Mouse (Mus musculus) intestine, embryonic 15.5 days (tissue): ENCODE measurements at regions not wholly inside any gene's neighbourhood (a gene's known extent, or its start where the extent isn't known, plus 50 kb on each side); places are given as distances from the start of the nearest gene placed in this dataset.
"Not testable (repeated sequence)": the region's sequence is repeated elsewhere in the genome, so short reads cannot be mapped to it uniquely, and the experiment has no call there.

Source experiments
- ATAC-seq: fragments of 200-750 bp; cut with Nextera tagmentation; 2 replicates; pipeline ENCODE4 v1.8.0; 2017; ENCODE audit warnings: moderate TSS enrichment, moderate library complexity
- H3K27ac ChIP-seq: fragments of 300-500 bp; sonication (generic); 2 replicates; pipeline ENCODE4 v1.5.1; 2015; ENCODE audit warnings: mild to moderate bottlenecking, inconsistent platforms
- H3K27me3 ChIP-seq: fragments of 300-500 bp; sonication (generic); replicated peaks from 2 replicates; pipeline ENCODE4 v1.6.1; 2015; ENCODE audit warnings: inconsistent platforms
- H3K36me3 ChIP-seq: fragments of 300-500 bp; sonication (generic); 2 replicates; pipeline ENCODE4 v1.6.1; 2015; ENCODE audit warnings: inconsistent platforms
- H3K4me1 ChIP-seq: fragments of 300-500 bp; sonication (generic); replicated peaks from 2 replicates; pipeline ENCODE4 v1.6.1; 2015; ENCODE audit warnings: inconsistent platforms
- H3K4me2 ChIP-seq: fragments of 300-500 bp; sonication (generic); replicated peaks from 2 replicates; pipeline ENCODE4 v1.6.1; 2015; ENCODE audit warnings: mild to moderate bottlenecking, inconsistent platforms
- H3K4me3 ChIP-seq: fragments of 300-500 bp; sonication (generic); replicated peaks from 2 replicates; pipeline ENCODE4 v1.5.1; 2015; ENCODE audit warnings: inconsistent platforms
- H3K9ac ChIP-seq: fragments of 300-500 bp; sonication (generic); 2 replicates; pipeline ENCODE4 v1.6.1; 2015; ENCODE audit warnings: inconsistent platforms
- H3K9me3 ChIP-seq: fragments of 300-500 bp; sonication (generic); 2 replicates; pipeline ENCODE4 v1.6.1; 2016; ENCODE audit warnings: inconsistent platforms
- WGBS: fragments of 180-500 bp; shearing (Covaris S2); methylation state at CpG from one replicate; pipeline ENCODE4 v1.1.7; 2015; 5-methylcytosine and 5-hydroxymethylcytosine counted together

GRCm38 (mm10) chr9:72192953-72193337 is 81.3 kb upstream of the Tcf12 start:
- H3K36me3 ChIP-seq, ATAC-seq, H3K9ac ChIP-seq, H3K4me3 ChIP-seq, H3K4me1 ChIP-seq, H3K9me3 ChIP-seq, H3K27me3 ChIP-seq, H3K4me2 ChIP-seq, H3K27ac ChIP-seq: not testable (repeated sequence)
- 84% methylated on average over 1 of the region's 1 CpGs for WGBS

GRCm38 (mm10) chr9:72195348-72195747 is 79.3 kb upstream of the Zfp280d start:
- no peaks in the 10 kb centered on the region for H3K4me1 ChIP-seq
- no peak overlapping the region for H3K4me3 ChIP-seq
- H3K36me3 ChIP-seq: no peaks in the 10 kb centered on the region
- H3K27me3 ChIP-seq: no peaks in the 10 kb centered on the region
- no peak for ATAC-seq
- no peak overlapping the region for H3K4me2 ChIP-seq
- 64% methylated on average over 3 of the region's 3 CpGs for WGBS
- no peak overlapping the region for H3K9ac ChIP-seq
- H3K9me3 ChIP-seq: no peaks in the 10 kb centered on the region
- no peak overlapping the region for H3K27ac ChIP-seq

GRCm38 (mm10) chr9:72196626-72197330 is 77.9 kb upstream of the Zfp280d start:
- WGBS: 78% methylated on average over 10 of the region's 10 CpGs

GRCm38 (mm10) chr9:72197331-72197732 is 77.3 kb upstream of the Zfp280d start:
- H3K9ac ChIP-seq: no peak overlapping the region
- no peak overlapping the region for H3K27ac ChIP-seq
- H3K4me2 ChIP-seq: no peak overlapping the region
- no peak overlapping the region for H3K4me3 ChIP-seq
- no peak for ATAC-seq
- no peaks in the 10 kb centered on the region for H3K9me3 ChIP-seq
- 82% methylated on average over 11 of the region's 11 CpGs for WGBS
- no peaks in the 10 kb centered on the region for H3K36me3 ChIP-seq
- H3K27me3 ChIP-seq: no peaks in the 10 kb centered on the region
- H3K4me1 ChIP-seq: no peaks in the 10 kb centered on the region

More at GRCm38 (mm10) chr9:72196626-72197330, 77.9 kb upstream of the Zfp280d start:
- no peak overlapping the region for H3K27ac ChIP-seq
- H3K36me3 ChIP-seq: no peaks in the 10 kb centered on the region
- no peak overlapping the region for H3K4me3 ChIP-seq
- no peak overlapping the region for H3K9ac ChIP-seq
- H3K4me2 ChIP-seq: no peak overlapping the region
- H3K4me1 ChIP-seq: no peaks in the 10 kb centered on the region
- no peaks in the 10 kb centered on the region for H3K27me3 ChIP-seq
- no peaks in the 10 kb centered on the region for H3K9me3 ChIP-seq
- no peak for ATAC-seq

GRCm38 (mm10) chr9:72198976-72199375 is 75.7 kb upstream of the Zfp280d start:
- no peak for ATAC-seq
- H3K4me2 ChIP-seq: no peak overlapping the region
- no peaks in the 10 kb centered on the region for H3K4me1 ChIP-seq
- no peaks in the 10 kb centered on the region for H3K27me3 ChIP-seq
- no peak overlapping the region for H3K27ac ChIP-seq
- no peak overlapping the region for H3K9ac ChIP-seq
- no peaks in the 10 kb centered on the region for H3K36me3 ChIP-seq
- H3K4me3 ChIP-seq: no peak overlapping the region
- H3K9me3 ChIP-seq: no peaks in the 10 kb centered on the region
- WGBS: 95% methylated on average over 5 of the region's 5 CpGs

GRCm38 (mm10) chr9:72204357-72204905 is 70.2 kb upstream of the Zfp280d start:
- no peaks in the 10 kb centered on the region for H3K36me3 ChIP-seq
- no peak overlapping the region for H3K27ac ChIP-seq
- H3K9me3 ChIP-seq: no peaks in the 10 kb centered on the region
- 93% methylated on average over 2 of the region's 2 CpGs for WGBS
- no peak for ATAC-seq
- no peak overlapping the region for H3K4me3 ChIP-seq
- no peaks in the 10 kb centered on the region for H3K27me3 ChIP-seq
- H3K4me1 ChIP-seq: no peaks in the 10 kb centered on the region
- no peak overlapping the region for H3K4me2 ChIP-seq
- H3K9ac ChIP-seq: no peak overlapping the region

- H3K27me3 ChIP-seq: no peaks in the 10 kb centered on the region
- H3K9me3 ChIP-seq: no peaks in the 10 kb centered on the region
- no peak overlapping the region for H3K4me3 ChIP-seq
- no peaks in the 10 kb centered on the region for H3K36me3 ChIP-seq
- no peak overlapping the region for H3K4me2 ChIP-seq
- no peak overlapping the region for H3K27ac ChIP-seq
- no peak for ATAC-seq
- H3K9ac ChIP-seq: no peak overlapping the region
- 66% methylated on average over 7 of the region's 7 CpGs for WGBS
- no peaks in the 10 kb centered on the region for H3K4me1 ChIP-seq
Observed at GRCm38 (mm10) chr9:72205815-72206214, 68.8 kb upstream of the Zfp280d start.

- H3K9me3 ChIP-seq: no peaks in the 10 kb centered on the region
- H3K4me2 ChIP-seq: no peak overlapping the region
- H3K27ac ChIP-seq: no peak overlapping the region
- no peak overlapping the region for H3K9ac ChIP-seq
- H3K36me3 ChIP-seq: no peaks in the 10 kb centered on the region
- no peak for ATAC-seq
- no peaks in the 10 kb centered on the region for H3K27me3 ChIP-seq
- WGBS: 61% methylated on average over 2 of the region's 2 CpGs
- no peak overlapping the region for H3K4me3 ChIP-seq
- no peaks in the 10 kb centered on the region for H3K4me1 ChIP-seq
Observed at GRCm38 (mm10) chr9:72206911-72207310, 67.7 kb upstream of the Zfp280d start.

GRCm38 (mm10) chr9:72208296-72208695 is 66.4 kb upstream of the Zfp280d start:
- H3K4me3 ChIP-seq: no peak overlapping the region
- H3K4me1 ChIP-seq: no peaks in the 10 kb centered on the region
- H3K27me3 ChIP-seq: no peaks in the 10 kb centered on the region
- H3K4me2 ChIP-seq: no peak overlapping the region
- H3K9ac ChIP-seq: no peak overlapping the region
- no peak for ATAC-seq
- no peaks in the 10 kb centered on the region for H3K9me3 ChIP-seq
- no peaks in the 10 kb centered on the region for H3K36me3 ChIP-seq
- H3K27ac ChIP-seq: no peak overlapping the region
- 60% methylated on average over 7 of the region's 7 CpGs for WGBS

GRCm38 (mm10) chr9:72217296-72218028 is 57.2 kb upstream of the Zfp280d start:
- no peak overlapping the region for H3K27ac ChIP-seq
- H3K27me3 ChIP-seq: no peaks in the 10 kb centered on the region
- no peaks in the 10 kb centered on the region for H3K9me3 ChIP-seq
- no peak for ATAC-seq
- no peaks in the 10 kb centered on the region for H3K4me1 ChIP-seq
- no peak overlapping the region for H3K4me2 ChIP-seq
- no peak overlapping the region for H3K9ac ChIP-seq
- H3K36me3 ChIP-seq: no peaks in the 10 kb centered on the region
- H3K4me3 ChIP-seq: no peak overlapping the region
- 72% methylated on average over 11 of the region's 11 CpGs for WGBS

- Histone ChIP-seq H3K4me1 (no peaks in the 10 kb centered on the region), H3K9me3 (no peaks in the 10 kb centered on the region), H3K4me3 (no peak overlapping the region), H3K36me3 (no peaks in the 10 kb centered on the region), H3K27ac (no peak overlapping the region), H3K4me2 (no peak overlapping the region), H3K27me3 (no peaks in the 10 kb centered on the region), H3K9ac (no peak overlapping the region)
- no peak for ATAC-seq
- WGBS: 68% methylated on average over 7 of the region's 7 CpGs
Observed at GRCm38 (mm10) chr9:72218736-72219135, 55.9 kb upstream of the Zfp280d start.

GRCm38 (mm10) chr9:72219892-72220291 is 54.8 kb upstream of the Zfp280d start:
- Histone ChIP-seq H3K36me3 (no peaks in the 10 kb centered on the region), H3K4me2 (no peak overlapping the region), H3K27ac (no peak overlapping the region), H3K9ac (no peak overlapping the region), H3K4me1 (no peaks in the 10 kb centered on the region), H3K9me3 (no peaks in the 10 kb centered on the region), H3K4me3 (no peak overlapping the region), H3K27me3 (no peaks in the 10 kb centered on the region)
- ATAC-seq: no peak
- 87% methylated on average over 12 of the region's 12 CpGs for whole genome bisulfite sequencing

- Histone ChIP-seq H3K4me1 (no peaks in the 10 kb centered on the region), H3K9ac (no peak overlapping the region), H3K27me3 (no peaks in the 10 kb centered on the region), H3K36me3 (no peaks in the 10 kb centered on the region), H3K4me2 (no peak overlapping the region), H3K4me3 (no peak overlapping the region), H3K27ac (no peak overlapping the region), H3K9me3 (no peaks in the 10 kb centered on the region)
- no peak for ATAC-seq
- WGBS: 87% methylated on average over 5 of the region's 5 CpGs
Observed at GRCm38 (mm10) chr9:72221333-72221732, 53.3 kb upstream of the Zfp280d start.
